Mouse (Mus musculus): ENCODE data around the gene Ilf3. TPM values are rescaled to one million over a fixed set of nuclear protein-coding genes. Genes with fewer than 3 reads are reported as not detected.

The Ilf3 gene
- total RNA-seq, 2 experiments from 2014 or later, result 52.6 to 66.1 TPM

DNA sequence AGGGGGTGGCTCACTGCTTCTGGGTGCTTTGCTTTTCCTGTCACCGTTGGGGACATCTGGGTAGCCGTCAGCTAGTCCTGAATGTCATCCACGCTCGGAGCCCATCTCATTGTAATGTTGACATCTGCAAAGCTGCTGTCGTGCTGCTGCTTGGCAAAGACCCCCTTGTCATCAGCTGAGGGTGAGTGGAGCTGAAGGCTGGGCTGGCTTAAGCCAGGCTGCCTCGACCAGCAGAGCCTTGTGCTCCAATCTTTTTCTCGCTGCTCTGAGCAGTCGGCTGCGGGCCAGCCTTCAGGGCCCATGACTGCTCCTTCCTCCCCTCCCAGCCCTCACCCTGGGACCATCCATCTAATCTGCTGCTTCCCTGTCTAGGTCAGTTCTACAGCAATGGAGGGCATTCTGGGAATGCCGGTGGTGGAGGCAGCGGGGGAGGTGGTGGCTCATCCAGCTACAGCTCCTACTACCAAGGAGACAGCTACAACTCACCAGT lies 35.1 kb downstream of the Ilf3 start:
- DNase-seq, result no peak

DNA sequence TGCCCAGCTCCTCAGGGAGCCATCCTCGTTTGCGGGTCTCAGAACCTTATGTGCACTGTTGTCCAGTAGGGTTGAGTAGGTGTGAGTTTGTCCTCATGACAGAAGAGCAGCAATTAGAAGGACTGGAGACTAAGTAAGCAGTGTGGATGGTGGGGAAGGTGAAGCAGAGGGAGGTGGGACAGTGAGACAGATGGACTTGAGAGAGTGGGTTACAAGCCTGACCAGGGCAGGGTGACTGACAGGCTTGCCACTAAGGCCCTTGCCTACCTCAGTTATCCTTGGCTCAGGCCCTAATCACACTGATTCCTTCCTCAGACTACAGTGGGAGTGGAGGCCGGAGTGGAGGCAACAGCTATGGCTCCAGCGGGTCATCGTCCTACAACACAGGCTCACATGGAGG lies 36.1 kb downstream of the Ilf3 start:
- DNase-seq, result no peak

DNA sequence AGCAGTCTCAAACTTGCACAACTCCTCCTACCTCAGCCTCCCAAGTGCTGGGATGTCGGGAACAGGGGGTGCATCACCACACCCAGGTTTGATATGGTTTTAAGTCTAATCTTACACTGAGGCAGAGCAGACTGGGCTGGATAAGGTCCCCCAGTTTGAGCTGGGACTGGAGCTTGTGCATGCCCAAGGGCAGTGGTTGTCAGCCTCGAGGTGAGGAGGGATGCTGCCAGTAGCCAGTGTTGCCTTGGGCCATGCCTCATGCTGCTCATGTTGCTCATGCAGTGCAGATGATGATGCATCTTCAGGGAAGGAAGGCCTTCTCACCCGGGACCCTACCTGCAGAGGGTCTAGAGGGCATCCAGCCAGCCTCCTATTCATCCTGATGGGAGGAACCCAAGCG lies 37.9 kb downstream of the Ilf3 start:
- DNase-seq, result no peak

DNA sequence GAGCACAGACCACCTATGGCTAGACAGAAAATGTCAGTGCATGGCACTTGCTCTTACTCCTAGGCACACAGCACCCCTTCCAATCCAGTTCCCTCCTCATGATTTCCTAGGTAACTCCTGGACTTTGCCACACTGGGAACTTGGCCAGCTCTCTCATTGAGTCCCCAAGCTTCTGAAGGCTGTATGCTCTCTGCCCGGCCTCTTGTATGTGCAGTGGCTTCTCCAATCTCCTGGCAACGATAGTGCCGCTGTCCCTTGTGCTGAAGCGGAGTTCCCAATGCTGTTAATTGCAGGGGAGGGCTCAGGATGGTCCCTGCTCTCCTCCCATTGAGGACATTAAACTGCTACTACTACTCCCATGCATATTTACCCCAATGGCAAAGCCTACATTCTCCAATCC lies 40.3 kb downstream of the Ilf3 start:
- DNase-seq, result peak; percentile 58 to 71

DNA sequence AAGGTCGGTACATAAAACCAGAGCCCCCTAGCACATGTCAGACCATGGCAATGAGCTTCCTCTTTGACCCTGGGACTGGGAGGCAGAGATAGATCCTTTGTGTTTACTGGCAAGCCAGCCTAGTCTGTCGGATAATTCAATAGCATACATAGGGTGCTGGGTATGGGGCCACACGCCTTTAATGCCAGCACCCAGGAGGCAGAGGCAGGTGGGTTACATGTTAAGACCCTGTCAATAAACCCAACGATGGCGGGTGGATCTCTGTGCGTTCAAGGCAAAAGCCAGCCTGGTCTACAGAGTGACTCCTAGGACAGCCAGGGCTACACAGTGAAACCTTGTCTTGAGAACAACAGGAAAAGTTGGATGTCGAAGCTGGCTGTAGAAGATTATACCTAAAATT lies 41.0 kb downstream of the Ilf3 start:
- DNase-seq, result no peak

DNA sequence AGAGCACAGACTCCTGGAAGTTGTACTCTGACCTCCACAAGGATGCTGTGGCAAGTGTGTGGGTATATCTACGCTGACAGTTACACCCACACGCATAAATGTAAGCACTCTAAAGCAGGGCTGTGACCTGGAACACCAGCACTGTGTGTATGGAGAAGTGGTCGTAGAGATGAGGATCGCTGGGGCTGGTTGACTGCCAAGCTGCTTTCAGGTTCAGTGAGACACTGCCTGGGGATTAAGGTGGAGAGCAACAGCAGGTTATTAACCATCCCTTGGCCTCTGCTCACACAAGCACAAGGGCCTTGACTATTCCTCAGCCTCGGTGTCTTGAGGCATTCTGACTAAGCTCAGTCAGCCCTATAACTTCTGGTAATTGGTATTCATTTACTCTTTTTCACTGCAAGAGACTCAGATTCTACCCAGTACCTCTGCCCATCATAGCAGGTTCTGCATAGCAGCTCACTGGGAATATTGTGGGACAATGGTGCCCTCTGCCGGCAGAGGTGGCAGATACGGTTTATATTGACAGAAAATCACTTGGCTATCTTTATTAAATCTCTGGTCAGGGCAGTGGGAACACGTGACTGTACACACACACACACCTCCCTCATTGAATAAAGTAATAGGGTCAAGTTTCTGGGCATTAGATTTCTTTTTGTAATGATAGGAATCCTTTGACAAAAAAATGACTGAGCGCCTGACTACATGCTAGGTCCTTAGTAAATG lies 42.1 kb downstream of the Ilf3 start:
- peak; percentile 89 to 90 for DNase-seq

DNA sequence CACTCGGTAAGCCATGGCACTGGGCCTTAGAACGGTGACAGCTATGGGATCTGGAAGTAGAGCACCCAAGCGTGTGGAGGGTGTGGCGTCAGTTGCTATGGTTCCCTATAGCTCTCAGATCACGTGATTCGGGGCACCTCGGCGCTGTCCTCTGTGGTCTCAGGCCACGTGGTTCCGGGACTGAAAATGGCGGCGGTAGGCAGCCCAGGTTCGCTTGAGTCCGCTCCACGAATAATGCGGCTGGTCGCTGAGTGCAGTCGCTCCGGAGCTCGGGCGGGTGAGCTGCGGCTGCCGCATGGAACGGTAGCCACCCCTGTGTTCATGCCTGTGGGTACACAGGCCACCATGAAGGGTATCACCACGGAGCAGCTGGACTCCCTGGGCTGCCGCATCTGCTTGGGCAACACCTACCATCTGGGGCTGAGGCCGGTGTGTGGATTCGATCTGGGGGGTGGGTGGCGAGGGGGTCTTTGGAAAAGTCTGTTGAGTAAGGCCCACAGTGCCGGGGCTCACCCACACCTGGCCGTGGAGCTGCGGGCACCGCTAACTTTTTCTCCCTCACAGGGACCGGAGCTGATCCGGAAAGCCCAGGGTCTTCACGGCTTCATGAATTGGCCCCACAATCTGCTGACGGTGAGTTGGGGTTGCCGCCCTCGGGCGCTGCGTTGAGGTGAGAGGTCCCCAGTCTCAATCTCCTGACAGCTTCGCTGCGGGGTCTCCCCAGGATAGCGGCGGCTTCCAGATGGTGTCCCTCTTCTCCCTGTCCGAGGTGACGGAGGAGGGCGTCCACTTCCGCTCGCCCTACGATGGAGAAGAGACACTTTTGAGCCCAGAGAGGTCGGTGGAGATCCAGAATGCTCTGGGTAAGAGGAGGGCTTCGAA lies 44.2 kb downstream of the Ilf3 start, which contains the start of gene Qtrt1:
Gene Qtrt1 (plus strand): TSS at position 169 of the 882 bp plus-strand sequence.
- peak; percentile 88 to 89 for DNase-seq

DNA sequence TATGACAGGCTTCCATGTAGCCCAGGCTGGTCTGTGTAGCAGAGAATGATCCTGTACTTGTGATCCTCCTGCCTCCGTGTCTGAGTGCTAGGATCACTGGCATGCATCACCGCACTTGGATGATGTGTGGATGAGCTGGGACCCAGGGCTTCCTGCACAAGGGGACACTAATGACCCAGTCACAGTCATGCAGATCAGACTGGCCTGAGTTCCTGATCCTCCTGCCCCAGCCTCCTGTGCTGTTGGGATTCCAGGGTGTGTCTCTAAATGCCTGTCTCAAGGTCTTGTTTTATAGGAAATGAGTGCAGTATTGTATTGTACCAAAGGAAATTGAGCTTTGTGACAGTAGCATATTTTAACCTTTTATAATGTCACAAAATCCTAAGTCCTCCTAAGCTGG lies 50.2 kb downstream of the Ilf3 start:
- no peak for DNase-seq

DNA sequence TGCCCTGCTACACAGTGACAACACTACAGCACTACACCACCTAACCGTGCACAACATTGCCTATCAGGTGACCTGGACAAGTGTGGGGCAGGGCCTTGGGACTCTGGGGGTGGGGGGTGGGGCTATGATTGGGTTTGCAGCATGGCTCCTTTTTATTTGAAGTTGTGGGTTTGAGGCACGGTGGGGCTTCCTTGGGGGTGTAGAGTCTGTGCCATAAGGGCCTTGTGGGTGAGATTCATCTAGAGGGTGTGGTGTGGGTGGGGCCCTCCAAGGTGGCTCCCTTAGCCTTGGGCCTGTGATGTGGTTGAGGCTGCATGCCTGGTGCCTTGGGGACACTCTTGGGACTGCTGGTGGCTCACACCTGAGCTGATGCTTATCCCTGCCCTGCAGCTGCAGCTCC lies 52.0 kb downstream of the Ilf3 start:
- no peak for DNase-seq

DNA sequence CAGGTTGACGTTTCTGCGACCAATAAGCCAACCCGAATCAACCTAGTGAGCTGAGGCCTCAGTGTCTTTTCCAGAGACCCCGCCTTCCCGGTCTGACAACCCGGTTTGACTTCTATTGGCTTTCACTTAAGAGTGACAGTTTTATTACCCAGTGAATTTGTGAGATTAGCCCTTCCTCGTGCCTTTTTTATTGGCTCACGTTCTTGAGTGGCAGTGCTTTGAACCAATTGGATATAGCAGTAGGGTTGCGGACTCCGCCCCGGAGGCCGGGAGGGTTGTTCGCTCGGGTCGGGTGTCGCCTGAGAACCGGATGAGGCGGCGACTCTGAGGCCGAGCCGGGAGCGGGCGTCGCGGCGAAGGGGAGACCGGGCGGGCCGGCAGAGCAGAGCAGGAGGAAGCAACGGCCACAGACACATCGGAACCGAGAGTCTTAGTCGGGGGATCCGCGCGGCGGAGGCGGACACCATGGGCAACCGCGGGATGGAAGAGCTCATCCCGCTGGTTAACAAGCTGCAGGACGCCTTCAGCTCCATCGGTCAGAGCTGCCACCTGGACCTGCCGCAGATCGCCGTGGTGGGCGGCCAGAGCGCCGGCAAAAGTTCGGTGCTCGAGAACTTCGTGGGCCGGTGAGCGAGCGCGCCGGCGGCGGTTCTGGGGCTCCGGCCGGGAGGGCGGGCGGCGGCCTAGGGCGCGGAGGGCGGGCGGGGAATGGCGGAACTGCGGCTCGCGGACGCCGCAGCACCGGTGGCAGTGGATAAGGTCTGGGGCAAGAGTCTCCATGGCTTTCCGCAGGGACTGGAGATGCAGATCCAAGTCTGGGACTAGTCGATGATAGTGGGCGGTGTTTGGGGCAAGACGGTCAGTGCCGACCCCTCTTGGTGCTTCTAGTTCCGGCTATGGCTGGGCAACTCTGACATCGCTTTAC lies 57.2 kb downstream of the Ilf3 start, which contains the start of gene Dnm2:
Gene Dnm2 (plus strand): TSS at position 278 of the 925 bp plus-strand sequence.
- peak; percentile 96 to 97 for DNase-seq

DNA sequence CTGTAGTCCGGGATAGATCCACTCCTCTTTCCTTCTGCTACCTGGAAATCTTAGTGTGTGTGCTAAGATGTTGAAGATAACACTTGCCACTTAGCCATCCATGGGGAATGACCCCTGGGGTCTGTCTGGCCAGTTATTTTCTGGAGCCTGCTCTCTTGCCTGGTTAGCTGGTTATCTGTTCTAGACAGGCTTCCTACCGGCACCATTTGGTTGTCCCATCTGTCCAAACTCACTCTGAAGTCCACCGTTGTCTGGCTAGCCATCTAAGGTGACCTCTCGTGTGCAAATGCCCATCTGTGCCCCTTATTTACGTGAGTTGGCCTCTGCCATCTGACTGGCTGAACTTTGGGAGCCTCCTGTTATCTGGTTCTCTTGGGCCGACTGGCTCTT lies 57.9 kb downstream of the Ilf3 start:
- DNase-seq, result no peak

DNA sequence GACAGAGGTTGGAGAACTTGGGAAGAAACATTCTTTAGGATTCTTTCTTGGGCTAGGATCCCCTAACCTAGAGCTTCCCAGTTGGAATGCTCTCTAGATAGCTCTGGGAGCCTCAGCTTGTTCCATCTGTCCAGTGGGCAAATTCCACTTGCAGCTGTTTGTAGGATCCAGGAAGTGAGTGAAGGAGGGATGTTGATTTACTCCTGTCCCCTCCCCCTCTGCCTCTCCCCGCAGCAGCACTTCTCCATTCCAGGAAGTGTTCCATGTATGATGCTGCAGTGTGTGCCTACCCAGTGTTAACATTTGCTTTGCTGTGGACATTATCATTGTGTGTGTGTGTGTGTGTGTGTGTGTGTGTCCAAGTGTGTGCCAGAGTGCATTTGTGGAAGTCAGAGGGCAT lies 58.3 kb downstream of the Ilf3 start:
- peak in 1 of 2 experiments; percentile 35 for DNase-seq

DNA sequence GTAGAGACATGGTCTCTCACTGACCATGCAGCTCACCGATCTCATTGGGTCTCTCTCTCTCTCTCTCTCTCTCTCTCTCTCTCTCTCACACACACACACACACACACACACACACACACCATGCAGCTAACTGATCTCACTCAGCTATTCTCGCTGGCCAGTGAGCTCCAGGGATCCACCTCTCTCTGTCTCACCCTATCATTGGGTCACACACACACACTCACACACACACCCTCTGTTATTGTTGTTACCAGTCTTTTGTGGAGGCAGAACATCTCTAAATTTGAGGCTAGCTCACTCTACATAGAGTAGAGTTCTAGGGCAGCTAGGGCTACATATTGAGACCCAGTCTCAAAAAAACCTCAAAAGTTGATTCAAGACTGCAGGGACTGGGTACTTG lies 58.9 kb downstream of the Ilf3 start:
- no peak for DNase-seq

DNA sequence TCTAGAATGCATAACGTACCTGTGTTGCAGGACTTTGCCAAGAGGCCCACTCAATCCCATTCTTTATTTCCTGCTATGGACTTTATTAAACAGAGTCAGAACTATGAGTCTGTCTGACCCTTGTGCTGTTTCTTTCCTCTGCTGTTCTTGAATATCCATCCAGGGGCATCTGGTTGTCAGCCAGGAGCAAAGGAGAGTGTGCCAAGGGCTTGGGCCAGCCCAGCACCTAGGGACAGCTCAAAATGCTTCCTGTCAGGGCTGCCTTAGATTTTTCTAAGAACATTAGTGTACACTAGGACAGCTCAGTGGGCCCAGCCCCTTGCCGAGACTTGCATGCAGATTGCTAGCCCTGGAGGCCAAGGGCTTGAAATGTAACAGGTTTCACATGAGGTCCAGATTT lies 60.1 kb downstream of the Ilf3 start:
- peak; percentile 57 to 61 for DNase-seq

DNA sequence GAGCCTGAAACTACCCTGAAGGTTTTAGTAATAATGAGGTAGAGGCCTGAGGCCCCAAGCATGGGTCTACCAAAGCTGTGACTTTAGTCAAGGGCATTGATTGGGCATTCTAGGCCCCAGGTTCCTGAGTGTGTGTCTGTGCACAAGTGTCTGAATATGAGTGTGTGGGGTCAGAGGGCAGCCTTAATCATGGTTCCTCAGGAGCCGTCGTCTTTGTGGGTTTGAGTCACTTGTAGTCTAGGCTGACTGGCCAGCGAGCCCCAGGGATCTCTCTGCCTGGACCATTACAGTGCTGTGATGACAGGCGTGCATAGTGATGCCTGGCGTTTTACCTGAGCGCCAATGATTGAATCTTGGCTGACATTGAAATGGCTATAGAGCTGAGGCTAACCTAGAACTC lies 60.5 kb downstream of the Ilf3 start:
- DNase-seq, result no peak

DNA sequence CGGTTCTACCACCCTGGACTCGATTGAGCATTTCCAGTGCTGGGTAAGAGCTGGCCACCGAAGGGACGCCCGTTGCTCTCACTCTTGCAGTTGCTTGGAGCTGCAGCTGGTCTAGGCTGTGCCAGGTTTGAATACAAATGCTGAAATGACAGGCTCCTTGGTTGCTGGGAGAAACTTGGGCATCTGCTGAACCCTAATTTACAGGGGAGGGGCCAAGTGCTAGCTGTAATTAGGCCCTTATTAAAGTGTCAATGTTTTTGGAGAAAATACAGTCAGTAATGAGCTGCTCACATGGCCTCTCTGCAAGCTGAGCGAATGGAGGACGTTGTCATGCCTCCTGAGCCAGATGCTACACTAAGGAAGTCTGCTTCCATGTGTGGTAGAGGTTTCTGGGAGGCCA lies 63.1 kb downstream of the Ilf3 start:
- no peak for DNase-seq

DNA sequence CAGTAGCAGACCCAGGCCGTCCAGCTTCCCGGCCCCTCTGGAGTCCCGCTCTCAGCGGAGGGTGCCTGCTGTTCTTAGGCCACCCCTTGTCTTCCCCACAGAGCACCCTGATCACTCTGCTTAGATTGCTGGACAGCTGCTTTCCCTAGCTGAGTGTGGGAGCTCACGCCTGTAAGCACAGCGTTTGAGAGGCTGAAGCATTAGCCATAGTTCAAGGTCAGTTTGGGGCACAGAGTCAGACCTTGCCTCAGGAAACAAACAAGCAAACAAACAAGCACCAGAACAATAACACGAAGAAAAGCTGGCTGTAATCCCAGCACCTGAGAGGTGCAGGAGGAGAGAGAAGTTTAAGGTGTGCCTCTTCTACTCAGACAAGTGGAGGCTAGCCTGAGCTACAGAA lies 64.4 kb downstream of the Ilf3 start:
- DNase-seq, result no peak

DNA sequence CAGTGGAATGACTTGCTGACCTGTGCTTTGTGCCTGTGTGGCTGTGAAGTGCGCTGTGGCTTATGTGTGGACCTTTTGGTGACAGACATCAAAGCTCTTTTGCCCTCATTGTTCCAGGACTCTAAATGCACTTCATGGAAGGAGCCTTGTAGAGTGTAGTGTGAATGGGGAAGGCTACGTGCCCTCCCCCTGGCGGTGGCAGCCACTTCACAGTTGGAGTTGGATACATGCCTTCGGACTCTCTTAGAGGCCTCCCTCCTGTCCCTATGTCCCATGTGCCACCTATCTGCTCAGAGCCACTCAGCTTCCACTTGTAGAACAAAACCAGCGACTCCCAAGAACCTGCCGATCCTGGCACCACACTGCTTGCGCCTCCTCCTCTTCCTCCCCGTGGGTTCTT lies 66.1 kb downstream of the Ilf3 start:
- DNase-seq, result no peak

DNA sequence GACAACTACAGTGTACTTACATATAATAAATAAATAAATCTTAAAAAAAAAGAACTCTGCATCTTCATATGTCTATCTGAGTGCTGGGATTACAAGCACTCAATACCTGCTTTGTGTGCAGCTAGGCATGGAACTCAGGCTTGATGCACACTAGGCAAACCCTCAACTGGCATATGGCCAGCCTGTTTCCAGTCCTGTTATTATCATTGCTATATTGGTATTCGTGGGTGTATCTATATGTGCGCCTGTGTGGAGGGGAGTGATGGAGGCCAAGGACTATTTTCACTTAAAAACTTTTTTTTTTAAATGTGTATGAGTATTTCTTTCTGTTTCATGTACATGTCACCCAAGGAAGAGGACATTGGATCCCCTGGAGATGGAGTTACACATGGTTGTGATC lies 66.7 kb downstream of the Ilf3 start:
- no peak for DNase-seq

DNA sequence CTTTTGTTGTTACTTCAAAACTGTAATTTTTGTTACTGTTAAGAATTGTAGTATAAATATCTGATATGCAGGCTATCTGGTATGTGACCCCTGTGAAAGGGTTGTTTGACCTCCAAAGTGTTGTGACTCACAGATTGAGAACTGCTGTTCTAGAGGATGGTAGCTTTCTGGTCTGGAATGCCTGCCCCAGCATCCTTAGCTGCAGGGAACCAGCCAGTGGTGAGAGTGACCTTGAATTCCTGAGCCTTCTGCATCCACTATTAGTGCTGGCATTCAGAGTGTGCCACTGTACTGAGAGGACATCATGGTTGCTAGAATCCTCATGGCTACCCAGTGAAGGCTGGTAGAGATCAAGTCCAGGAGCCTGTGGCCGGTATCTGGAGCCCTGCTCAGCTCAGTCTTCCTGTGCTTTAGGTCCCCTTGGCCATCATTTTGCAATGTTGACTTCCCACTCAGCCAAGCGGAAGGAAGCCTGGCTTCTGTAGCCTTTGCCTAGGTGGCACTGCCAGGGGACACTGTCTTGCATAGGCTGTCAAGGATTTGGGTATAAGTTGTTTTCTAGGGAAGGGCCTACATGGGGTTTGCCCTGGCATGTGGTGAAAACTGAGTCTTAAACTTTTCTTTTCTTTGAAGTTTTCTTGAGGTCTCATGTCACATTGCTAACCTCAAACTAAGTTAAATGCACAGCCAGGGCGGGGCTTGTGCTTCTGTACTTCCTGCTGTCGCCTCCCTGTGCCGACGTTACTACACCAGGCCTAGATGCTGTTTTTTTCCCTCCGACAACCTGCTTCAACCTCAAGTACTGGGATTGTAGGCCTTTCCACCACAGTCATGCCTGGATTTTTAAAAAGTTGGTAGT lies 68.3 kb downstream of the Ilf3 start:
- DNase-seq, result peak; percentile 45 to 51

DNA sequence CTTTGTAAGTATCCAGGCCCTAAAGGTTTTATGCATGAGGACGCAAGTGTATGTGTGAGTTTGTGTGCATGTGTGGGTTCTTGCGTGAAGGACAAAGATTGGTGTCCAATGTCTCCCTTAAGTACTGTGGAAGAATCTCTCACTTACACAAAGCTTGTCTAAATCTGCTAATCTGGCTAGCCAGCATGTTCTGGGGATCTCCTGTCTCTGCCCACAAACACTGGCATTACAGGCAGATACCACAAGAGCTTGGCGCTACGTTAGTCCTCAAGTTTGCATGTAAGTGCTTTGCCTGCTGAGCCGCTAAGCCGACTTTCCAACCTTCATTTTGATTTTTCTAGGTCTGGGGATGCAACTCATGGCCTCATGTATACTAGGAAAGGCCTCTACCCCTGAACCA lies 69.9 kb downstream of the Ilf3 start:
- DNase-seq, result no peak

Data from adrenal gland, postnatal 36 days (tissue).